Mouse (Mus musculus): ENCODE data around the gene Gm10972.

- TF ChIP-seq POLR2A (IDR thresholded peaks at IDR 0.05; ENCODE audit: borderline replicate concordance, control insufficient read depth, low read depth, low read length) (no peak), CTCF (IDR thresholded peaks at IDR 0.05; ENCODE audit: control insufficient read depth, insufficient read depth, low read length) (peak; percentile 60)
These were observed 41.0 kb upstream of the Gm10972 start for GRCm38 (mm10) chr3:94601959-94602358.
